Mouse (Mus musculus): ENCODE measurements around the gene Use1. TPM values are rescaled to one million over a fixed set of nuclear protein-coding genes. Genes with fewer than 3 reads are reported as not detected.

The Use1 gene
- total and polyA plus RNA-seq, 3 experiments, result 69.6 to 130 (median 98.7) TPM

DNA sequence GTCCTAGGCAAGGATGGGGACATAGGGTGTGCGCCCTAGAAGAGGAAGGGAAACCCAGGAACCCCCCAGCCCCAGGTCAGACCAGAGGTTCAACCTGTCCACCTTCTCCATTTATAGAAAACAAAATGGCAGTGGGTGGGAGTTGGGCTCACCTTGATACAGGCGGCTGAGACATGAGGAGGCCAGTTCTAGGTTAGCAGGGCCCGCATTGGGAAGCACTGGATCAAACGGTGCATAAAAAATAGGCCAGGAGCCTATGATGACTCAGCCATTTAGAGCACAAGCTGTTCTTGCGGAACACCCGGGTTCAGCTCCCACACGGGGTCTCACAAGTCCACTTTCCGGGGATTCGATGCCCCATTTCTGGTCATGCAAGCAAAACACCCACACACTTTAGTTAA lies 38.3 kb downstream of the Use1 start:
- peaks cover 7% of the 10 kb centered on the region; the same call in 1 of the 2 replicates for H3K79me2 ChIP-seq (replicated peaks; ENCODE audit: control insufficient read depth, extremely low read depth, insufficient read depth, poor library complexity, severe bottlenecking)
- H3K36me3 ChIP-seq (replicated peaks in 1 of 2; ENCODE audit: control insufficient read depth in 1 of 2, insufficient read depth in 1 of 2, low read length in 1 of 2), result peaks cover 46 to 71% of the 10 kb centered on the region in 2 experiments
- no peak for DNase-seq (ENCODE audit: extremely low read depth)
- H3K27ac ChIP-seq (ENCODE audit: insufficient read depth, low read depth), result peak overlapping the region; percentile 6; the same call in 1 of the 2 replicates
- H3K9me3 ChIP-seq (replicated peaks; ENCODE audit: low read length), result no peaks in the 10 kb centered on the region
- peak overlapping the region; percentile 83 to 93 (median 90) for H3K4me3 ChIP-seq (replicated peaks in 1 of 3; ENCODE audit: low read depth in 2 of 3, low read length in 2 of 3, poor library complexity in 1 of 3)
- H3K4me2 ChIP-seq (ENCODE audit: insufficient read depth, low read depth, poor library complexity, severe bottlenecking), result peak overlapping the region; percentile 72
- in situ Hi-C loops (cut with MboI; ENCODE audit: low pct_ligation_motif_present, low pct_unique_long_range_greater_than_20kb, low sequenced_read_pairs), result loop anchor here (5.0 kb wide), 1 partner anchor 33 kb away; the partner anchor contains the start of gene Ocel1
- H3K4me1 ChIP-seq (ENCODE audit: control insufficient read depth in 1 of 2, insufficient read depth in 2 of 2), result peaks cover 9 to 32% of the 10 kb centered on the region in 2 experiments
- H3K27me3 ChIP-seq (replicated peaks), result no peaks in the 10 kb centered on the region
- TF ChIP-seq POLR2AphosphoS2 (IDR thresholded peaks at IDR 0.05; ENCODE audit: low read depth, low read length), result no peak
- 0 out of 2 replicates have a peak, but pooled peaks have one; percentile 20 for TF ChIP-seq CHD1 (IDR thresholded peaks at IDR 0.05; ENCODE audit: low read depth, low read length)
- TF ChIP-seq MAX (IDR thresholded peaks at IDR 0.05; ENCODE audit: low read length), result no peak
- no peak for TF ChIP-seq ETS1 (conservative IDR thresholded peaks at IDR 0.05; ENCODE audit: low read depth, low read length)
- TF ChIP-seq SIN3A (IDR thresholded peaks at IDR 0.05; ENCODE audit: low read length), result no peak
- TF ChIP-seq MAFK (IDR thresholded peaks at IDR 0.05; ENCODE audit: insufficient replicate concordance, low read length), result peak; percentile 80; the same call in 1 of the 2 replicates
- dilution Hi-C loops (cut with MboI; ENCODE audit: extremely low pct_ligation_motif_present, extremely low pct_unique_long_range_greater_than_20kb, low sequenced_read_pairs), result no loop called here
- H3K9ac ChIP-seq (ENCODE audit: insufficient read depth, low read depth), result peak overlapping the region; percentile 79

DNA sequence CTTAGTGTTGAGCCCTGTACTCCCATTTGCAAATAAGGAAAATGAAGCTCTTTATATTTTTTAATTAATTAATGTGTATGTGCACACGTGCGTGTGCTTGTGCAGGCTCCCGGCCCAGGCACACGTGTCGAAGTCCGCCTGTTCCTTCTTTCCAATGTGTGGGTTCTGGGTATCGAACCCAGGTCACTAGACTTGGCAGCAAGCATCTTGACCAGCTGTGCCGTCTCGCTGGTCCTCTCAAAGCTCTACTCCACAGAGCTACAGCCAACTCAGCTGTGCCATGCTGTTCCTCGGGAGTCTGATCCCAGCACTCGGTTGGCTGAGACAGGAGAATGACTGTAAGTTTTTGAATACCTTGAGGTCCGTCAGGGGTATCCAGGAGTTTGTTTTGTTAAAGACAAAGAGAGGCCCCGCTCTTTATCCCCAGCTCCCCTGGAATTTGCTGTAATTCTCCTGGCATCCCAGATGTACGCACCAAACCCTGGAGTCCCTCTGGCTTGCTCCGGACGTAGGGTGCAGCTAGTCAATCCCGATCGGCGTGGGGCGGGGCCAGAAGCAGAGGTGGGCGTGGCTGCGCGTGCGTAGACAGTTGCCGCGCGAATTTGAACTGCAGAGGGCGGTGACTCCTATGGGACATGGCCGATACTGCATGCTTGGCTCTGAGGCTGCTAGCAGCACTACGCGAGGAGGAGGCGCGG lies 38.9 kb downstream of the Use1 start, which contains the start of gene Ankle1:
TSS of gene Ankle1 (plus strand) at position 610 of the 698 bp plus-strand sequence.
- H3K4me2 ChIP-seq (ENCODE audit: insufficient read depth, low read depth, poor library complexity, severe bottlenecking), result peak within 1 kb of the TSS; percentile 72
- H3K9ac ChIP-seq (ENCODE audit: insufficient read depth, low read depth), result peak within 1 kb of the TSS; percentile 79
- no peaks in the 10 kb centered on the region for H3K27me3 ChIP-seq (replicated peaks)
- peak within 1 kb of the TSS; percentile 83 to 93 (median 90) for H3K4me3 ChIP-seq (replicated peaks in 1 of 3; ENCODE audit: low read depth in 2 of 3, low read length in 2 of 3, poor library complexity in 1 of 3)
- H3K36me3 ChIP-seq (replicated peaks in 1 of 2; ENCODE audit: control insufficient read depth in 1 of 2, insufficient read depth in 1 of 2, low read length in 1 of 2), result peaks cover 49 to 73% of the 10 kb centered on the region in 2 experiments
- TF ChIP-seq TCF12 (IDR thresholded peaks at IDR 0.05; ENCODE audit: low read depth, low read length) (peak; percentile 89), ZC3H11A (IDR thresholded peaks at IDR 0.05; ENCODE audit: low read depth, low read length) (no peak), POLR2AphosphoS2 (IDR thresholded peaks at IDR 0.05; ENCODE audit: low read depth, low read length) (peak; percentile 80), USF1 (IDR thresholded peaks at IDR 0.05; ENCODE audit: low read depth, low read length) (no peak), ZMIZ1 (IDR thresholded peaks at IDR 0.05; ENCODE audit: low read depth, low read length) (peak; percentile 72), IRF4 (IDR thresholded peaks at IDR 0.05; ENCODE audit: low read depth, low read length) (0 out of 2 replicates have a peak, but pooled peaks have one; percentile 3), PAX5 (IDR thresholded peaks at IDR 0.05; ENCODE audit: low read length) (no peak), MYC (IDR thresholded peaks at IDR 0.05; ENCODE audit: low read depth, low read length) (peak; percentile 89; the same call in 1 of the 2 replicates), RAD21 (IDR thresholded peaks at IDR 0.05; ENCODE audit: low read depth, low read length) (peak; percentile 8), KAT2A (IDR thresholded peaks at IDR 0.05; ENCODE audit: insufficient replicate concordance, low read length) (0 out of 2 replicates have a peak, but pooled peaks have one; percentile 47), MXI1 (IDR thresholded peaks at IDR 0.05; ENCODE audit: low read depth, low read length) (peak; percentile 93), ELF1 (IDR thresholded peaks at IDR 0.05; ENCODE audit: low read depth, low read length) (peak; percentile 31; the same call in 1 of the 2 replicates), ETS1 (conservative IDR thresholded peaks at IDR 0.05; ENCODE audit: low read depth, low read length) (no peak), E2F4 (IDR thresholded peaks at IDR 0.05; ENCODE audit: insufficient replicate concordance, low read depth, low read length) (peak; percentile 93), NRF1 (IDR thresholded peaks at IDR 0.05; ENCODE audit: low read depth, low read length) (peak; percentile 91), ZKSCAN1 (IDR thresholded peaks at IDR 0.05; ENCODE audit: borderline replicate concordance, low read depth, low read length) (no peak), MAZ (IDR thresholded peaks at IDR 0.05; ENCODE audit: low read depth, low read length) (peak; percentile 72; the same call in 1 of the 2 replicates), CTCF (conservative IDR thresholded peaks at IDR 0.05 in 1 of 2, IDR thresholded peaks at IDR 0.05 in 1 of 2; ENCODE audit: low read depth in 2 of 2, low read length in 2 of 2) (peak in 1 of 2 experiments; percentile 46; a peak in 2 of 4 replicates), POLR2A (IDR thresholded peaks at IDR 0.05; ENCODE audit: low read depth, low read length) (peak; percentile 99), ZNF384 (IDR thresholded peaks at IDR 0.05; ENCODE audit: low read depth, low read length) (no peak), MAX (IDR thresholded peaks at IDR 0.05; ENCODE audit: low read length) (peak; percentile 68), BHLHE40 (IDR thresholded peaks at IDR 0.05; ENCODE audit: low read depth, low read length) (peak; percentile 75), SIN3A (IDR thresholded peaks at IDR 0.05; ENCODE audit: low read length) (peak; percentile 95), TBP (conservative IDR thresholded peaks at IDR 0.05; ENCODE audit: low read depth, low read length) (peak; percentile 91), NELFE (IDR thresholded peaks at IDR 0.05; ENCODE audit: low read depth, low read length) (peak; percentile 97)
- peaks cover 9 to 32% of the 10 kb centered on the region in 2 experiments for H3K4me1 ChIP-seq (ENCODE audit: control insufficient read depth in 1 of 2, insufficient read depth in 2 of 2)
- dilution Hi-C loops (cut with MboI; ENCODE audit: extremely low pct_ligation_motif_present, extremely low pct_unique_long_range_greater_than_20kb, low sequenced_read_pairs), result no loop called here
- H3K27ac ChIP-seq (ENCODE audit: insufficient read depth, low read depth), result peak within 1 kb of the TSS; percentile 29; the same call in 1 of the 2 replicates
- in situ Hi-C loops (cut with MboI; ENCODE audit: low pct_ligation_motif_present, low pct_unique_long_range_greater_than_20kb, low sequenced_read_pairs), result loop anchor here (5.0 kb wide), 1 partner anchor 33 kb away; the partner anchor contains the start of gene Ocel1
- peak; percentile 93 for DNase-seq (ENCODE audit: extremely low read depth)
- no peaks in the 10 kb centered on the region for H3K9me3 ChIP-seq (replicated peaks; ENCODE audit: low read length)
- peaks cover 7% of the 10 kb centered on the region; the same call in 1 of the 2 replicates for H3K79me2 ChIP-seq (replicated peaks; ENCODE audit: control insufficient read depth, extremely low read depth, insufficient read depth, poor library complexity, severe bottlenecking)

Data from CH12.LX (cell line).